Mouse (Mus musculus) myocyte (in vitro differentiated cells): ENCODE data around the gene Cib1.

Experiments used
- CEBPB ChIP-seq: IDR thresholded peaks from 2 replicates; pipeline ENCODE4 v1.6.1; 2011; ENCODE audit warnings: mild to moderate bottlenecking, moderate library complexity; ENCODE audit not compliant: poor library complexity, insufficient read depth, severe bottlenecking
- E2F4 ChIP-seq: IDR thresholded peaks from one replicate; pipeline ENCODE4 v1.6.1; 2011; ENCODE audit warnings: mild to moderate bottlenecking, control low read depth, moderate library complexity; ENCODE audit not compliant: insufficient read depth
- MAX ChIP-seq: IDR thresholded peaks from one replicate; pipeline ENCODE4 v1.6.1; 2011; ENCODE audit warnings: low read depth, mild to moderate bottlenecking, control low read depth
- MYOD1 ChIP-seq, 3 experiments: IDR thresholded peaks; one replicate each; pipeline ENCODE4 v1.6.1; 2011; ENCODE audit warnings: control low read depth in 2 of 3, low read depth in 2 of 3, mild to moderate bottlenecking in 2 of 3, moderate library complexity in 1 of 3; ENCODE audit not compliant: insufficient read length in 2 of 3, control insufficient read depth in 1 of 3
- MYOG ChIP-seq, 3 experiments: IDR thresholded peaks; one replicate each; pipeline ENCODE4 v1.6.1; 2011; ENCODE audit warnings: control low read depth in 2 of 3, low read depth in 2 of 3, mild to moderate bottlenecking in 2 of 3; ENCODE audit not compliant: insufficient read length in 2 of 3, control insufficient read depth in 1 of 3, insufficient read depth in 1 of 3
- POLR2A ChIP-seq: IDR thresholded peaks from one replicate; pipeline ENCODE4 v1.6.1; 2011; ENCODE audit warnings: low read depth, mild to moderate bottlenecking, control low read depth, moderate library complexity; ENCODE audit not compliant: insufficient read length
- POLR2AphosphoS2 ChIP-seq: IDR thresholded peaks from one replicate; pipeline ENCODE4 v1.6.1; 2011; ENCODE audit warnings: low read depth, control low read depth; ENCODE audit not compliant: insufficient read length
- REST ChIP-seq: IDR thresholded peaks from one replicate; pipeline ENCODE4 v1.6.1; 2011; ENCODE audit warnings: mild to moderate bottlenecking, control low read depth, moderate library complexity; ENCODE audit not compliant: insufficient read depth, insufficient read length
- SRF ChIP-seq: IDR thresholded peaks from one replicate; pipeline ENCODE4 v1.6.1; 2011; ENCODE audit warnings: low read depth; ENCODE audit not compliant: control insufficient read depth, insufficient read length
- TCF12 ChIP-seq: IDR thresholded peaks from one replicate; pipeline ENCODE4 v1.6.1; 2011; ENCODE audit warnings: mild to moderate bottlenecking, control low read depth; ENCODE audit not compliant: poor library complexity, insufficient read depth, severe bottlenecking
- TCF3 ChIP-seq: IDR thresholded peaks from one replicate; pipeline ENCODE4 v1.6.1; 2011; ENCODE audit warnings: low read depth, control low read depth; ENCODE audit not compliant: insufficient read length
- USF1 ChIP-seq: IDR thresholded peaks from one replicate; pipeline ENCODE4 v1.6.1; 2011; ENCODE audit warnings: low read depth, mild to moderate bottlenecking, control low read depth, moderate library complexity

- TF ChIP-seq POLR2A (no peak), E2F4 (no peak), TCF12 (no peak), POLR2AphosphoS2 (peak; percentile 19), USF1 (no peak), CEBPB (no peak), MAX (no peak), TCF3 (no peak), SRF (no peak), REST (no peak), MYOG (IDR thresholded peaks at IDR 0.05; ENCODE audit: control insufficient read depth in 1 of 3, insufficient read depth in 1 of 3, insufficient read length in 2 of 3, low read depth in 2 of 3) (no peak), MYOD1 (IDR thresholded peaks at IDR 0.05; ENCODE audit: control insufficient read depth in 1 of 3, insufficient read length in 2 of 3, low read depth in 2 of 3) (no peak)
Measured at GRCm38 (mm10) chr7:80230196-80230595, 2.4 kb downstream of the Cib1 start.
